Mouse (Mus musculus) liver, embryonic 12.5 days (tissue): ENCODE data around the gene Gm12117. TPM values are rescaled to one million over a fixed set of nuclear protein-coding genes. Genes with fewer than 3 reads are reported as not detected.

Source experiments
- ATAC-seq: fragments of 200-750 bp; cut with Nextera tagmentation; 2 replicates; pipeline ENCODE4 v1.8.0; 2017; ENCODE audit warnings: moderate number of reproducible peaks, mild to moderate bottlenecking, moderate library complexity
- H3K27ac ChIP-seq: fragments of 300-500 bp; sonication (generic); 2 replicates; pipeline ENCODE4 v1.5.1; 2016; ENCODE audit warnings: mild to moderate bottlenecking
- H3K27me3 ChIP-seq: fragments of 300-500 bp; sonication (generic); replicated peaks from 2 replicates; pipeline ENCODE4 v1.6.1; 2016; ENCODE audit warnings: mild to moderate bottlenecking, moderate library complexity
- H3K36me3 ChIP-seq: fragments of 300-500 bp; sonication (generic); 2 replicates; pipeline ENCODE4 v1.6.1; 2016; ENCODE audit warnings: mild to moderate bottlenecking, moderate library complexity
- H3K4me1 ChIP-seq: fragments of 300-500 bp; sonication (generic); 2 replicates; pipeline ENCODE4 v1.6.1; 2016
- H3K4me2 ChIP-seq: fragments of 300-500 bp; sonication (generic); 2 replicates; pipeline ENCODE4 v1.6.1; 2016; ENCODE audit warnings: mild to moderate bottlenecking, moderate library complexity
- H3K4me3 ChIP-seq: fragments of 300-500 bp; sonication (generic); 2 replicates; pipeline ENCODE4 v1.5.1; 2016; ENCODE audit warnings: mild to moderate bottlenecking, moderate library complexity
- H3K9ac ChIP-seq: fragments of 300-500 bp; sonication (generic); 2 replicates; pipeline ENCODE4 v1.6.1; 2016; ENCODE audit warnings: mild to moderate bottlenecking, moderate library complexity
- H3K9me3 ChIP-seq: fragments of 300-500 bp; sonication (generic); replicated peaks from 2 replicates; pipeline ENCODE4 v1.6.1; 2016; ENCODE audit warnings: mild to moderate bottlenecking, moderate library complexity
- WGBS: fragments of 180-500 bp; shearing (Covaris S2); methylation state at CpG from one replicate; pipeline ENCODE4 v1.1.7; 2016; ENCODE audit not compliant: insufficient replicate concordance; 5-methylcytosine and 5-hydroxymethylcytosine counted together
- polyA plus RNA-seq: library from polyadenylated mRNA; unstranded; fragments of >200 nt; fragmentation: Nextera tagmentation; extraction: Ambion mirVana; gene quantifications from 2 replicates; pipeline ENCODE4 v1.2.1, GENCODE M21; 2016

Gene Gm12117
- polyA plus RNA-seq, 1 experiment from 2014 or later: not detected

- 63% methylated on average over 5 of the region's 5 CpGs for WGBS
- H3K4me1 ChIP-seq: no peaks in the 10 kb centered on the region
- H3K27ac ChIP-seq: no peak overlapping the region
- H3K9ac ChIP-seq: no peak overlapping the region
- no peak overlapping the region for H3K4me2 ChIP-seq
- no peak for ATAC-seq
- no peaks in the 10 kb centered on the region for H3K27me3 ChIP-seq
- H3K9me3 ChIP-seq: no peaks in the 10 kb centered on the region
- H3K4me3 ChIP-seq: no peak overlapping the region
- no peaks in the 10 kb centered on the region for H3K36me3 ChIP-seq
Observed at GRCm38 (mm10) chr11:33232056-33232455, 44.5 kb downstream of the Gm12117 start.

GRCm38 (mm10) chr11:33228186-33228585 lies 48.4 kb downstream of the Gm12117 start:
- Histone ChIP-seq H3K4me2 (no peak overlapping the region), H3K27me3 (no peaks in the 10 kb centered on the region), H3K9ac (no peak overlapping the region), H3K4me1 (no peaks in the 10 kb centered on the region), H3K4me3 (no peak overlapping the region), H3K9me3 (no peaks in the 10 kb centered on the region), H3K27ac (no peak overlapping the region), H3K36me3 (no peaks in the 10 kb centered on the region)
- ATAC-seq: no peak
- 54% methylated on average over 2 of the region's 2 CpGs for WGBS

- Histone ChIP-seq H3K9me3 (no peaks in the 10 kb centered on the region), H3K27ac (no peak overlapping the region), H3K4me1 (0 out of 2 replicates have a peak, but pooled peaks cover 4% of the 10 kb centered on the region), H3K4me3 (no peak overlapping the region), H3K4me2 (no peak overlapping the region), H3K9ac (no peak overlapping the region), H3K36me3 (no peaks in the 10 kb centered on the region), H3K27me3 (no peaks in the 10 kb centered on the region)
- 73% methylated on average over 8 of the region's 8 CpGs for WGBS
- ATAC-seq: no peak
Observed at GRCm38 (mm10) chr11:33226516-33226915, 50.0 kb downstream of the Gm12117 start.

Other genes starting within 250 kb of the Gm12117 start
- 0.44 and 0.60 TPM in 2 replicates for gene Fgf18, start 129.3 kb downstream of the Gm12117 start, polyA plus RNA-seq
- gene Npm1, start 113.5 kb downstream of the Gm12117 start, polyA plus RNA-seq: 966 and 967 TPM in 2 replicates
- not detected in 2 replicates for gene Tlx3, start 73.1 kb downstream of the Gm12117 start, polyA plus RNA-seq
- gene Ranbp17, start 237.0 kb upstream of the Gm12117 start, polyA plus RNA-seq: 4.1 and 6.0 TPM in 2 replicates